14 mouse cellular contexts compared by ENCODE assay signal in the genomic region with DNA sequence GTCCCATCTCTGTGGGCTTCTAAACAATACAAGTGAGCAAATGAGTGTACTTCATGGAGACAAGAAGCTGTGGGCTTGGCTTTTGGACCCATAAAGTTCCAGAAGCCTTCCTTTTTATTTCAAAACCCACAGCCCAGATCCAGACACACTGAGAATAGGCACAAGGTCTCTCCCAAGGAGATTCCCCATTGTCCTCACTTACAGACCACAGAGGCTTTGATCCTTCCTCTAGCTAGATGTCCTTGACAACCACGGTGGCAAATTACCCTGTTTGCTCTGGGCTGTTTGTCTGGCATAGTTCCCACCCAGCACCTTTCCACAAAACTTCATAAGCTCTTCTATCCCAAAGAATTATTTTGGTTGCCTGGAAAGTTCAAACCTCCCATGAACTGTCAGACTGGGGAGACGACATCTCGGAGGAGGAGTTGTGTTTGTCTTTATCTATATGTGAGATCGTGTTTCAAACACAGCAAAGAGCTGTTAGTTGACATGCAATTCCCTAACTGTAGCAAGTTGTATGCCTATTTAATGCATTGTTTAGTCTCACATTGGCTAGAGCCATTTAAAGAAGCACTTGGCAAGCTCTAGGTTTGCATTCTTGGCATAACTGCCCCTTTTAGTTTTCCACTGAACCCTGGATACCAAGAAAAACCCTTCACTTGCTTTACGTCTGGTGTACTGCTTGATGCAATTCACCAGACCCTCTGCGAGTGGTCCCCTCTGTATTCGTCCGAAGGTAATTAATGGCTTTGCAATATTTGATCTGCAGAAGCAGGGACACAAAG. TPM values are rescaled to one million over a fixed set of nuclear protein-coding genes. Genes with fewer than 3 reads are reported as not detected.
DNase-seq lines count a peak whose midpoint lies in the region; ATAC-seq and TF ChIP-seq lines count a peak whose summit lies in the region.
"Had no signal": no experiment of that assay in that cellular context is flagged by ENCODE, and none has a peak within 500 bp of the region (broad histone marks: within the 10 kb centered on the region; RNA-seq: fewer than 3 reads in every experiment).

No protein-coding gene starts in this region.

- H3K27ac ChIP-seq in forebrain, embryonic 16.5 days (ENCODE audit: low read length): no peak overlapping the region
- H3K27ac ChIP-seq in forebrain, postnatal 0 days (ENCODE audit: low read depth, low read length): no peak overlapping the region
- H3K27ac ChIP-seq in intestine, embryonic 16.5 days (ENCODE audit: low read length): no peak overlapping the region
- H3K27ac ChIP-seq in intestine, postnatal 0 days (ENCODE audit: low read depth, low read length): no peak overlapping the region
- no peak overlapping the region for H3K27ac ChIP-seq in midbrain, embryonic 13.5 days
- no peak overlapping the region for H3K27ac ChIP-seq in midbrain, postnatal 0 days (ENCODE audit: low read depth, low read length)
- no peak overlapping the region for H3K27ac ChIP-seq in limb, embryonic 13.5 days
- H3K27ac ChIP-seq: embryonic facial prominence, embryonic 15.5 days; layer of hippocampus, adult 2 months; liver, embryonic 13.5 days had no signal

- H3K4me1 ChIP-seq in forebrain, embryonic 16.5 days (replicated peaks; ENCODE audit: control insufficient read depth, insufficient read depth, low read length): peaks cover 5% of the 10 kb centered on the region
- no peaks in the 10 kb centered on the region for H3K4me1 ChIP-seq in forebrain, postnatal 0 days (ENCODE audit: insufficient read depth)
- H3K4me1 ChIP-seq in intestine, embryonic 16.5 days (ENCODE audit: control insufficient read depth, insufficient read depth, low read length): no peaks in the 10 kb centered on the region
- H3K4me1 ChIP-seq in intestine, postnatal 0 days (replicated peaks; ENCODE audit: control insufficient read depth, insufficient read depth, low read length): no peaks in the 10 kb centered on the region
- H3K4me1 ChIP-seq in midbrain, embryonic 13.5 days (replicated peaks): peaks cover 8% of the 10 kb centered on the region; the same call in 1 of the 2 replicates
- no peaks in the 10 kb centered on the region for H3K4me1 ChIP-seq in midbrain, postnatal 0 days (ENCODE audit: insufficient read depth, low read length)
- peaks cover 54% of the 10 kb centered on the region for H3K4me1 ChIP-seq in limb, embryonic 13.5 days
- H3K4me1 ChIP-seq: liver, embryonic 13.5 days had no signal

- no peaks in the 10 kb centered on the region for H3K27me3 ChIP-seq in forebrain, embryonic 16.5 days (replicated peaks; ENCODE audit: control insufficient read depth, insufficient read depth, low read length)
- no peaks in the 10 kb centered on the region for H3K27me3 ChIP-seq in forebrain, postnatal 0 days (ENCODE audit: insufficient read depth, low read length)
- no peaks in the 10 kb centered on the region for H3K27me3 ChIP-seq in intestine, embryonic 16.5 days (replicated peaks; ENCODE audit: control insufficient read depth, insufficient read depth, low read length)
- no peaks in the 10 kb centered on the region for H3K27me3 ChIP-seq in intestine, postnatal 0 days (replicated peaks; ENCODE audit: control insufficient read depth, insufficient read depth, low read length)
- H3K27me3 ChIP-seq in midbrain, embryonic 13.5 days: no peaks in the 10 kb centered on the region
- H3K27me3 ChIP-seq in midbrain, postnatal 0 days (ENCODE audit: insufficient read depth, low read length): no peaks in the 10 kb centered on the region
- peaks cover 59% of the 10 kb centered on the region for H3K27me3 ChIP-seq in limb, embryonic 13.5 days
- H3K27me3 ChIP-seq: embryonic facial prominence, embryonic 15.5 days; liver, embryonic 13.5 days had no signal

- H3K9ac ChIP-seq in forebrain, embryonic 16.5 days (replicated peaks; ENCODE audit: low read depth, low read length): no peak overlapping the region
- H3K9ac ChIP-seq in forebrain, postnatal 0 days: no peak overlapping the region
- H3K9ac ChIP-seq in intestine, embryonic 16.5 days (ENCODE audit: low read depth, low read length): no peak overlapping the region
- H3K9ac ChIP-seq in intestine, postnatal 0 days (ENCODE audit: low read depth, low read length): no peak overlapping the region
- no peak overlapping the region for H3K9ac ChIP-seq in midbrain, embryonic 13.5 days (replicated peaks)
- no peak overlapping the region for H3K9ac ChIP-seq in midbrain, postnatal 0 days (replicated peaks; ENCODE audit: low read length, poor library complexity, severe bottlenecking)
- no peak overlapping the region for H3K9ac ChIP-seq in limb, embryonic 13.5 days
- H3K9ac ChIP-seq: embryonic facial prominence, embryonic 15.5 days; liver, embryonic 13.5 days had no signal

- TF ChIP-seq CTCF in forebrain, postnatal 0 days (IDR thresholded peaks at IDR 0.05; ENCODE audit: low read depth): no peak
- TF ChIP-seq CTCF in intestine, postnatal 0 days (IDR thresholded peaks at IDR 0.05; ENCODE audit: low read depth): no peak
- TF ChIP-seq CTCF in midbrain, postnatal 0 days (IDR thresholded peaks at IDR 0.05): no peak

- no peaks in the 10 kb centered on the region for H3K9me3 ChIP-seq in forebrain, embryonic 16.5 days (ENCODE audit: control insufficient read depth, low read length)
- H3K9me3 ChIP-seq in forebrain, postnatal 0 days (ENCODE audit: low read length): no peaks in the 10 kb centered on the region
- H3K9me3 ChIP-seq in intestine, embryonic 16.5 days (ENCODE audit: control insufficient read depth, low read length): no peaks in the 10 kb centered on the region
- H3K9me3 ChIP-seq in intestine, postnatal 0 days (ENCODE audit: control insufficient read depth): no peaks in the 10 kb centered on the region
- H3K9me3 ChIP-seq in midbrain, embryonic 13.5 days: no peaks in the 10 kb centered on the region
- H3K9me3 ChIP-seq in midbrain, postnatal 0 days (ENCODE audit: low read length): no peaks in the 10 kb centered on the region
- H3K9me3 ChIP-seq in limb, embryonic 13.5 days: no peaks in the 10 kb centered on the region
- H3K9me3 ChIP-seq: embryonic facial prominence, embryonic 15.5 days; liver, embryonic 13.5 days had no signal

- no peak for DNase-seq in forebrain, postnatal 0 days
- DNase-seq in midbrain, postnatal 0 days (ENCODE audit: low spot score): no peak
- DNase-seq in cerebellum, adult 11 months: no peak
- DNase-seq: cerebellum, adult 8-10 months; liver, embryonic 13.5 days had no signal

- 10% methylated on average over 8 of the region's 8 CpGs for WGBS in forebrain, embryonic 16.5 days
- 14% methylated on average over 8 of the region's 8 CpGs for WGBS in forebrain, postnatal 0 days
- WGBS in intestine, embryonic 16.5 days: 21% methylated on average over 8 of the region's 8 CpGs
- 27% methylated on average over 8 of the region's 8 CpGs for WGBS in intestine, postnatal 0 days
- WGBS in midbrain, embryonic 13.5 days: 57% methylated on average over 8 of the region's 8 CpGs
- WGBS in midbrain, postnatal 0 days: 48% methylated on average over 8 of the region's 8 CpGs
- WGBS in limb, embryonic 13.5 days: 14% methylated on average over 8 of the region's 8 CpGs

- H3K4me3 ChIP-seq in forebrain, embryonic 16.5 days (replicated peaks; ENCODE audit: low read length): no peak overlapping the region
- H3K4me3 ChIP-seq in forebrain, postnatal 0 days (ENCODE audit: low read depth, low read length): no peak overlapping the region
- H3K4me3 ChIP-seq in intestine, embryonic 16.5 days (ENCODE audit: low read length): no peak overlapping the region
- no peak overlapping the region for H3K4me3 ChIP-seq in intestine, postnatal 0 days (ENCODE audit: low read depth, low read length)
- no peak overlapping the region for H3K4me3 ChIP-seq in midbrain, embryonic 13.5 days (replicated peaks)
- H3K4me3 ChIP-seq in midbrain, postnatal 0 days (ENCODE audit: low read depth, low read length): no peak overlapping the region
- H3K4me3 ChIP-seq in limb, embryonic 13.5 days: no peak overlapping the region
- H3K4me3 ChIP-seq: embryonic facial prominence, embryonic 15.5 days; layer of hippocampus, adult 2 months; liver, embryonic 13.5 days had no signal

- no peaks in the 10 kb centered on the region for H3K36me3 ChIP-seq in forebrain, embryonic 16.5 days (ENCODE audit: control insufficient read depth, insufficient read depth)
- H3K36me3 ChIP-seq in forebrain, postnatal 0 days (ENCODE audit: insufficient read depth): no peaks in the 10 kb centered on the region
- no peaks in the 10 kb centered on the region for H3K36me3 ChIP-seq in intestine, embryonic 16.5 days (ENCODE audit: control insufficient read depth, insufficient read depth, low read length)
- no peaks in the 10 kb centered on the region for H3K36me3 ChIP-seq in intestine, postnatal 0 days (ENCODE audit: control insufficient read depth, insufficient read depth)
- H3K36me3 ChIP-seq in midbrain, embryonic 13.5 days: no peaks in the 10 kb centered on the region
- H3K36me3 ChIP-seq in midbrain, postnatal 0 days (ENCODE audit: insufficient read depth, low read length): no peaks in the 10 kb centered on the region
- H3K36me3 ChIP-seq in limb, embryonic 13.5 days: no peaks in the 10 kb centered on the region
- H3K36me3 ChIP-seq: embryonic facial prominence, embryonic 15.5 days; liver, embryonic 13.5 days had no signal

- no peak overlapping the region for H3K4me2 ChIP-seq in forebrain, embryonic 16.5 days (ENCODE audit: low read length)
- H3K4me2 ChIP-seq in forebrain, postnatal 0 days (ENCODE audit: low read depth): no peak overlapping the region
- no peak overlapping the region for H3K4me2 ChIP-seq in intestine, embryonic 16.5 days (ENCODE audit: low read depth, low read length)
- H3K4me2 ChIP-seq in intestine, postnatal 0 days (replicated peaks; ENCODE audit: low read depth): no peak overlapping the region
- H3K4me2 ChIP-seq in midbrain, embryonic 13.5 days (replicated peaks): no peak overlapping the region
- H3K4me2 ChIP-seq in midbrain, postnatal 0 days (ENCODE audit: low read depth, low read length, poor library complexity, severe bottlenecking): no peak overlapping the region
- 0 out of 2 replicates have a peak overlapping the region, but pooled peaks have one; percentile 21 for H3K4me2 ChIP-seq in limb, embryonic 13.5 days (replicated peaks)
- H3K4me2 ChIP-seq: embryonic facial prominence, embryonic 15.5 days; liver, embryonic 13.5 days had no signal

- peak; percentile 70 for ATAC-seq in forebrain, embryonic 16.5 days
- no peak for ATAC-seq in forebrain, postnatal 0 days
- peak; percentile 16; the same call in 1 of the 2 replicates for ATAC-seq in intestine, embryonic 16.5 days
- no peak for ATAC-seq in intestine, postnatal 0 days
- ATAC-seq in midbrain, embryonic 13.5 days: 0 out of 2 replicates have a peak, but pooled peaks have one; percentile 34
- ATAC-seq in midbrain, postnatal 0 days (ENCODE audit: low FRiP score): no peak
- no peak for ATAC-seq in limb, embryonic 13.5 days (ENCODE audit: low FRiP score, low read depth)
- ATAC-seq: activated CD4-positive, CD25-positive, alpha-beta regulatory T cell, adult 4 months had no signal

RNA-seq across cellular contexts. Expression of gene Igf1, which starts 14.0 kb away (rescaled TPM):
- polyA plus RNA-seq in forebrain, embryonic 16.5 days (2015; fragmentation: Nextera tagmentation; extraction: Ambion mirVana): 7.2 and 9.0 TPM in 2 replicates
- 9.3 and 11.5 TPM in 2 replicates for total RNA-seq in forebrain, postnatal 0 days (2014; rRNA removed)
- 8.4 and 10.9 TPM in 2 replicates for polyA plus RNA-seq in forebrain, postnatal 0 days (2015; fragmentation: Nextera tagmentation; extraction: Ambion mirVana)
- polyA plus RNA-seq in intestine, embryonic 16.5 days (2015; fragmentation: Nextera tagmentation; extraction: Ambion mirVana): 36.2 and 36.3 TPM in 2 replicates
- 13.3 and 13.5 TPM in 2 replicates for polyA plus RNA-seq in intestine, postnatal 0 days (2015; fragmentation: Nextera tagmentation; extraction: Ambion mirVana)
- polyA plus RNA-seq in midbrain, embryonic 13.5 days (2015; fragmentation: Nextera tagmentation; extraction: Ambion mirVana): 4.0 and 5.3 TPM in 2 replicates
- 11.5 and 15.0 TPM in 2 replicates for total RNA-seq in midbrain, postnatal 0 days (2014; rRNA removed)
- 13.1 and 13.3 TPM in 2 replicates for polyA plus RNA-seq in midbrain, postnatal 0 days (2015; fragmentation: Nextera tagmentation; extraction: Ambion mirVana)
- polyA plus RNA-seq in limb, embryonic 13.5 days (2015; fragmentation: Nextera tagmentation; extraction: Ambion mirVana): 54.7 and 58.5 TPM in 2 replicates
- total RNA-seq: MEL had no signal

Comparison
In these comparisons a context has a peak if more than half of its experiments do, and no peak if none do; other contexts are left out.
1. ATAC-seq: peak in forebrain, embryonic 16.5 days (single experiment), intestine, embryonic 16.5 days (single experiment) and midbrain, embryonic 13.5 days (single experiment); none in forebrain, postnatal 0 days (single experiment), intestine, postnatal 0 days (single experiment), midbrain, postnatal 0 days (single experiment) and limb, embryonic 13.5 days (single experiment).